Mouse (Mus musculus) liver, adult 2 months (tissue): ENCODE data around the gene Kcnj8.

Experiments used
- CTCF ChIP-seq: fragments of 200-500 bp; IDR thresholded peaks from 2 replicates; pipeline ENCODE4 v1.5.1; 2011; ENCODE audit warnings: low read depth, low read length, control low read depth
- POLR2A ChIP-seq: fragments of 200-500 bp; IDR thresholded peaks from 2 replicates; pipeline ENCODE4 v1.6.1; 2011; ENCODE audit warnings: low read length, control low read depth; ENCODE audit not compliant: insufficient read depth; ENCODE audit errors: extremely low read depth

GRCm38 (mm10) chr6:142514912-142515311 lies 56.5 kb downstream of the Kcnj8 start:
- TF ChIP-seq CTCF, result peak; percentile 67
- TF ChIP-seq POLR2A, result no peak
